Mouse (Mus musculus): Measurements from ENCODE around the gene Gpr45. TPM values are rescaled to one million over a fixed set of nuclear protein-coding genes. Genes with fewer than 3 reads are reported as not detected.
A peak's percentile ranks its signal among the peaks of the same experiment; 100 is the strongest.

The Gpr45 gene
- total RNA-seq (2021) = 10 to 100 TPM; 17.7 TPM
- long read RNA-seq, experiment 1, partial matches to known transcripts = 2 of 13 reads
- long read RNA-seq, experiment 1, other reads (novel, unspliced or antisense) = 2 of 13 reads
- long read RNA-seq, experiment 2, partial matches to known transcripts = 3 of 11 reads
- long read RNA-seq, experiment 2, other reads (novel, unspliced or antisense) = 2 of 11 reads

DNA sequence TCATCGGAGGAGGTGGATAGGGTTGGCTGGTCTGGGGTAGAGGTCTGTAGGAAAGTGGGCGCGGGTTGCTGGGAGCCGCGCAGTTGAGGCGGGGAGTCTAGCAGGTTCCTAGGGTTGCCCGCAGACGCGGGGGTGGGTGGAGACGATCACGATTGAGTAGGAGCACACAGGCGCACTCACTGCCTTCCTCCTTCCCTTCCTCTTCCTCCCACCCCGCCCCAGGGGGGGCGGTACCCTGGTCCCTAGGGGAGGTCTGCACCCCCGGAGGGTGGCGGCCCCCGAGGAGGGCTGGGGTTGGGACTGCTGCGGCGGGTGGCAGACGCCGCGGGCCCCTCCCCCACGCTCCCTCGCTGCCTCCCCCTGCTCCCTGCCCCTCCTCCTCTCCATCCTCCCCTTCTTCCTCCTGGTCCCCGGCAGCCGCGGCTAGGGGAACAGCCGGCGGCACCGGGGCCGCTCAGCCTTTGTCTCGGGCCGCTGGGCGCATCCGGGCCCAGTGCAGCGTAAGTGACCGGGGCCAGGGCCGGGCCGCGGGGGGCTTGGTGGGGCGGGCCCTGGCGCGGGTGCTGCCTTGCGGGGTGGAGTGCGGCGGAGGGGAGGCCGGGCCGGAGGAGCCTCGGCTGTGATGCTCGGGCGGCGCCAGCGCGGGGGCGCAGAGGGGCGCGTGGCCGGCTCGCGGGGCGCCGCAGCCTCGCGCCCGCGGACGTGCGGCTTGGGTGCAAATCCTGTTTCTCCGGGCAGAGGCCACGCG lies at the start of gene Gpr45:
Gene Gpr45 (plus strand): TSS at position 139 of the 748 bp plus-strand sequence.
- intact Hi-C loops (cut with DNase I) = loop anchor here (2.0 kb wide), 1 partner anchor 60 kb away; no protein-coding TSS in a partner anchor
- H3K4me3 ChIP-seq = peak within 1 kb of the TSS; percentile 71
- peak within 1 kb of the TSS; percentile 62 for H3K27ac ChIP-seq
- peak; percentile 64 to 71 for DNase-seq (ENCODE audit: extremely low spot score in 1 of 2, low spot score in 2 of 2)
- TF ChIP-seq CTCF (IDR thresholded peaks at IDR 0.05) = no peak

DNA sequence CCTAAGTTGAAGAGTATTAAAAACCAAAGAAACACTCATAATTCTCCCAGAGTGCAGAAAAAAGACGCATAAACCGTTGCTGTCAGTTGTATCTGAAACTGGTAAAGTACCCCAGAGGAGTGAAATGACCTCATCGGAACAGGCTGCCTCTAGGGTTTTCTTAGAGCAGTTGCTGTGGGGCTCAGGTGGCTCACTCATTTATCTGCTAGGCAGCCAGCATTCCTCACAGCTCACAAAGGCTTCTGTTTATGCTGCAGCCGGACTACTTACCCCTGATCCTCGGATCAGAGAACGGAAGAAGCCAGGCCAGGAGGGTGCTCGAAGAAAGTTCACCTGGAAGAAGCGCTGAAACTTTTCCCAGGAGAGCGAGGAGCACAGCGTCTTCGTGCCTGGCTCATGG lies 47.5 kb upstream of the Gpr45 start:
- Histone ChIP-seq H3K4me3 (no peak overlapping the region), H3K27ac (no peak overlapping the region)
- no peak for DNase-seq (ENCODE audit: extremely low spot score in 1 of 2, low spot score in 2 of 2)
- TF ChIP-seq CTCF (IDR thresholded peaks at IDR 0.05) = no peak
- intact Hi-C loops (cut with DNase I) = no loop called here

DNA sequence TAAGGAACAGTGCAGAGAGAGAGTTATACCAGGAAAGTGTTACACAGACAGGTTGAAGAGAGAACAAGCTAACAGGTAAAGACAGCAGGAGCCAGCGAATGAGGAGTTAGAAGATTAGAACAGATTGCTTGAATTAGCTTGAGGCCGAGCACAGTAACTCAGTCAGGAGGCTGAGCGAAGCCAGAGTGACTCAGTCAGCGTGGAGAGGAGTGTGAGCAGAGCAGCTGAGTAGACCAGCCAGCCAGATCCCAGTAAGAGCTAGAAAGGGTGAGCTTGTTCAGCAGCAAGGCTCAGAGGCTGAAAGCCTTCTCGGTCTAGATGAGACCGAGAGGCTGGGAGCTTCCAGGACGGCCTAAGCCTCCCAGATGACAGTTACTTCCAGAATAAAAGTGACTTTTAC lies 46.0 kb upstream of the Gpr45 start:
- no peak for TF ChIP-seq CTCF (IDR thresholded peaks at IDR 0.05)

DNA sequence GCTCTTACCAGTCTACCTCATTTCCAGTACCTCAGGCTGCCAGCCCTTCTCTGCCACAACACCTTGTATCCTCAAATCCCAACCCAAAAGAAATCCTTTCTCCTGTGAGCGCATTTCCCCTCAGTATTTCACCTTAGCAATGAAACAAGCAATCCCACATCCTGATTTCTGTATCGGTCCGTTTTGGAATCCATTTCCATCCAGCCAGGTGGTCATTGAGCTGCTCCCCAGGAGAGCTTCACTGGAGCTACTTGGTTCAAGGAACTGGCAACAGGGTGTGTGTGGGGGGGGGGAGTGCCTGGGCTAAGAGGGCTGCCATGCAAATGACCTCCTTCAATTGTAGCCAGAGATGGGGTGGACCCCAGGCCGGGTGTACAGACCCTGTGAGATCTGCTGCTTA lies 45.5 kb upstream of the Gpr45 start:
- H3K4me3 ChIP-seq = no peak overlapping the region
- DNase-seq (ENCODE audit: extremely low spot score in 1 of 2, low spot score in 2 of 2) = no peak
- no peak for TF ChIP-seq CTCF (IDR thresholded peaks at IDR 0.05)
- intact Hi-C loops (cut with DNase I) = no loop called here
- no peak overlapping the region for H3K27ac ChIP-seq

More for the DNA sequence above, 46.0 kb upstream of the Gpr45 start:
- intact Hi-C loops (cut with DNase I) = no loop called here
- Histone ChIP-seq H3K4me3 (no peak overlapping the region), H3K27ac (no peak overlapping the region)
- peak in 1 of 2 experiments; percentile 36 for DNase-seq (ENCODE audit: extremely low spot score in 1 of 2, low spot score in 2 of 2)

DNA sequence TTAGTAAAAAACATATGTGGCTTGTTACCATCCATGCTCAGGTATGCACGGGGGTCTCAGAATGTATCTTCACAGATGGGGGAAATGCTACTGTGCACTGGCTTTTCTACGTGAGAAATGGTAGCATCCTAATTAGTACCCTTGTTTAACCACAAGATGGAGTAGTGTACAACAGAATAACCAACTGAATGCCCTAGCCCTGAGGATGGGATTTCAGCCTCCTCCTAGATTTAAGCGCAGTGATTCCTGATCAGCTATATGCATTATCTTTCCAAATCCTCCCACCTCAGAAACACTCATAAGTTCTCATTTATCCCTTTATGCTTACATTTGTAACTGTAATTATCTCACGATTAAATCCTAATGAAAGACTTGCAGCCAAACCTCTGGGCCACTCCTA lies 37.6 kb upstream of the Gpr45 start:
- TF ChIP-seq CTCF (IDR thresholded peaks at IDR 0.05) = peak; percentile 84
- intact Hi-C loops (cut with DNase I) = loop anchor here (1.0 to 10.0 kb wide), 3 partner anchors 128 to 350 kb away; no protein-coding TSS in a partner anchor
- DNase-seq (ENCODE audit: extremely low spot score in 1 of 2, low spot score in 2 of 2) = no peak
- Histone ChIP-seq H3K4me3 (no peak overlapping the region), H3K27ac (no peak overlapping the region)

DNA sequence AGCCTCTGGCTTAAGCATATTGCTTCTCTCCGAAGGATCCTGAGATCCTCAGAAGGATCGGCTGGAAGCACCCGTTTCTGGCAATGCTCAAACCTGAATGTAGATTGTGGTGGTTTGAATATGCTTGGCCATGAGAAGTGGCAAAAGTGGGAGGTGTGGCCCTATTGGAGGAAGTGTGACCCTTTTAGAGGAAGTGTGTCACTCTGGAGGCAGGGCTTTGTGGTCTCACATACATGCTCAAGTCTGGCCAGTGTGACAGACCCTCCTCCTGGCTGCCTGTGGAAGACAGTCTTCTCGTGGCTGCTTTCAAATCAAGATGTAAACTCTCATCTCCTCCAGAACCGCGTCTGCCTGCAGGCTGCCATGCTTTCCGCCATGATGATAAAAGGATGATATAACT lies 36.0 kb upstream of the Gpr45 start:
- intact Hi-C loops (cut with DNase I) = loop anchor here (10.0 kb wide), 1 partner anchor 348 kb away; no protein-coding TSS in a partner anchor
- no peak for DNase-seq (ENCODE audit: extremely low spot score in 1 of 2, low spot score in 2 of 2)
- no peak overlapping the region for H3K4me3 ChIP-seq
- H3K27ac ChIP-seq = no peak overlapping the region
- TF ChIP-seq CTCF (IDR thresholded peaks at IDR 0.05) = no peak

DNA sequence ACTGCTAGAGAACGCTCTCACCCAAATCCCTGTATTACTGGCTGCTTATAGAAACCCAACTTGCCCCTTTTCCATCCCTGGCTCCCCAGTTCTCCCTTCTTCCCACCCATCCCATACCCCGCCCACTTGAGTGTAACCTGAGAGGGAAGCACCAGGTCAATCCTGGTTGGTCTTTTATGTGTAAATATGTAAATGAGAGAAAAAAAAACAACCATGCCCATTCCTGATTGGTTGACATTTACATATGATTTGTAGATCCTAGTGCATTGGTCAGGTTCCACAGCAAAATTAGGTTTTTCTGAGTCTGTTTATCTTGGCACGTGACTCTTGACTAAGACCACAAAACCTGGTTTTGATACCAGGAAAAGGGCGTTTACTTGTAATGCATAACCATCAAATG lies 34.8 kb upstream of the Gpr45 start:
- DNase-seq (ENCODE audit: extremely low spot score in 1 of 2, low spot score in 2 of 2) = no peak
- Histone ChIP-seq H3K27ac (no peak overlapping the region), H3K4me3 (no peak overlapping the region)
- intact Hi-C loops (cut with DNase I) = loop anchor here (10.0 kb wide), 1 partner anchor 347 kb away; no protein-coding TSS in a partner anchor
- no peak for TF ChIP-seq CTCF (IDR thresholded peaks at IDR 0.05)

DNA sequence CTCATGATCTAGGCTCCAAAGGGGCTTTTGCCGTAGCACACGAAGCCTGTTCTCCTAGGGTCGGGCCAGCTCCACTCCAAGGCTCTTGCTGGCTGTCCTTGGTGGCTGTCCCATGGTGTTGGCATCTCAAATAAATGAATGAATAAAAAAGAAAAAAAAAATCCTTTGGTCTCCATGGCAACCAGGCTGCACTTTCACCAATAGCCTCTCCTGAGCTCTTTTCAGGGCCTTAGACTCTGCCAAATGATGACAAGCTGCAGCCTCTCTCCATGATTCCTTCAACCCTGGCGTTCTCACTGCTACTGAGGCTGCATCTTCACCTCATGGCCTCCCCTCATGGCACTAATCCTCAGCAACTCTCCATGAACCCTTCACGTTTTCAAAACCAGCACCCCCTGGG lies 28.7 kb upstream of the Gpr45 start:
- no peak overlapping the region for H3K4me3 ChIP-seq
- no peak for TF ChIP-seq CTCF (IDR thresholded peaks at IDR 0.05)
- no peak overlapping the region for H3K27ac ChIP-seq
- intact Hi-C loops (cut with DNase I) = no loop called here
- DNase-seq (ENCODE audit: extremely low spot score in 1 of 2, low spot score in 2 of 2) = no peak

DNA sequence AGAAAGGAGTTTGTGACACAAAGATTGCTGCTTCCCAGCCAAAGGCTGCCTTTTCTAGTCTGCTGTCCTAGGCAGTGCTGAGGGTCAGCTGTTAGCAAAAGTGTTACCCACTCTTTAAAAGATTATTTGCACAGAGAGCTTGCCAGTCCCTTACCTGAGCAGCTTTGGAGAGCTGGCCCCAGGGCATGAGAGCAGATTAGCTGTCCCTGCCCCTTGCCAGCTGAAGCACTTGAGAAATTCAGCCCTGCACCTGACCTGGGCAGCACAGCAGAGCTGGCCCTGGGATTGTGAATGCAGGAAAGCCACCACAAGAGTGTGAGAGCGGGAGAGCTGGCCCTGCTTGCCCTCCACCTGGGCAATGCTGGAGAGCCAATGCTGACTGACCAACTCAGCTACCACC lies 19.1 kb upstream of the Gpr45 start:
- TF ChIP-seq CTCF (IDR thresholded peaks at IDR 0.05) = no peak
- Histone ChIP-seq H3K27ac (no peak overlapping the region), H3K4me3 (no peak overlapping the region)
- intact Hi-C loops (cut with DNase I) = no loop called here
- no peak for DNase-seq (ENCODE audit: extremely low spot score in 1 of 2, low spot score in 2 of 2)

DNA sequence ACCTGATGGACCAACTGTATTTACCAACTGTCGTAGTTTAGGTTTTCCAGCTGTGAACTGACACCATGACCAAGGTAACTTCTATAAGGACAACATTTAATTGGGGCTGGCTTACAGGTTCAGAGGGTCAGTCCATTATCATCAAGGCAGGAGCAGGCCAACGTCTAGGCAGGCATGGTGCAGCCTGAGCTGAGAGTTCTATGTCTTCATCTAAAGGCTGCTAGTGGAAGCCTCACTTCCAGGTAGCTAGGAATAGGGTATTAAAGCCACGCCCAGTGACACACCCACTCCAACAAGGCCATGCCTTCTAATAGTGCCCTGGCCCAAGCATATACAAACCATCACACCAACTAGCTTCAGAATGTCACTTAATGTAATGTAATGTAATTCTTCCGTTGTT lies 4.2 kb upstream of the Gpr45 start:
- Histone ChIP-seq H3K4me3 (no peak overlapping the region), H3K27ac (no peak overlapping the region)
- intact Hi-C loops (cut with DNase I) = no loop called here
- DNase-seq (ENCODE audit: extremely low spot score in 1 of 2, low spot score in 2 of 2) = no peak
- TF ChIP-seq CTCF (IDR thresholded peaks at IDR 0.05) = no peak

DNA sequence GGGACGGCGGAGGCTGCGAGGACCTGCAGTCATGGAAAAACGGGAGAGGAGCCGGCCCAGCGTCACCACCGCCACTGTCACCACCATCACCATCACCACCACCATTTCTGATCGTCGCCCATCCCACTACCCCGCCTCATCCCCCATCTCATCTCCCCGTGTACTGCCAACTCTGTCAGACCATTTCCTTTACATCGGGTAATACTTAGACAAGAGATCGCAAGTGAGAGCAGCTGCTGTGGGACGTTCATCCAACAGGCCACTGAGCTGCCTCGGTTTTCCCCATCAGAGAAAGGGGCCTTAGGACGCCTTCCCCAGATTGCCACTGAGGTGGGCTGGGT lies 780 bp downstream of the Gpr45 start:
- TF ChIP-seq CTCF (IDR thresholded peaks at IDR 0.05) = no peak
- intact Hi-C loops (cut with DNase I) = loop anchor here (2.0 kb wide), 1 partner anchor 59 kb away; no protein-coding TSS in a partner anchor
- H3K27ac ChIP-seq = peak overlapping the region; percentile 62
- H3K4me3 ChIP-seq = peak overlapping the region; percentile 71
- DNase-seq (ENCODE audit: extremely low spot score in 1 of 2, low spot score in 2 of 2) = no peak

DNA sequence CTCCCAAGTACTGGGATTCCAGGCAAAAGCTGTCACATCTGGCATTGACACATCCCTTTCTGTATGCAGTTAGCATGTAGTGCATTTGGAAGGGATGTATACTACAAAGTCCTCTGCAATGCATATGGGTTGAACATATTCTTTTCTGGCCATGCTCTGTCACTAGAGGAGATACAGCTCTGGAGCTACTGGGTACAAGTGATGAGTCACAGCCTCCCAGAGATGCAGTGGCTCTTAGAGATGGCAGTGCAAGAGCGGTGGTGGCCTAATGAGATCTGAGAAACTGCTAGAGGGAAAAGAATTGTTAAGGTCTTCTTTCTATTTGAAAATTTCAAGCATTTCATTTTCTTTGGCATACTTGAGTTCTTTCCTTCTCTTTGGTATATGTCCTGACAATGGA lies 4.2 kb downstream of the Gpr45 start:
- Histone ChIP-seq H3K4me3 (no peak overlapping the region), H3K27ac (no peak overlapping the region)
- no peak for TF ChIP-seq CTCF (IDR thresholded peaks at IDR 0.05)
- no peak for DNase-seq (ENCODE audit: extremely low spot score in 1 of 2, low spot score in 2 of 2)
- intact Hi-C loops (cut with DNase I) = no loop called here
